19 mouse cellular contexts compared by ENCODE assay signal in the genomic region with DNA sequence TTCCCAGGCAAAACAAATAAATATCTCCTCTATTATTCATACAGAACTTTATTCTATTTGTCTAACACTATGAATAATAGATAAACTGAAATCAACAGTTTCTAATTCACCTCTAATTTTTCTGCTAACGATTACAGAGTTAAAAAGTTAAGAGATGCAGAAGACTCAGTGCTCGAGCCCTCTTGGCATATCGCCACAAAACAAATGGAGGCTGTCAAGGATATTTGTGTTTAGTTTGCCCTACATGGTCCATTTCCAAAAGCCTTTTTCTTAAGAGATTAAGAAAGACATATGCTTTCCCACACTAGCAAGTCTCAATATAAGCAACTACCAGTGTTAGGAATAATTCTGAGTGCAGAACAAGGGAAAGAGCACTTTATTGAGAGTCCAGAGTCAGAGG. TPM values are rescaled to one million over a fixed set of nuclear protein-coding genes. Genes with fewer than 3 reads are reported as not detected.
DNase-seq lines count a peak whose midpoint lies in the region; ATAC-seq and TF ChIP-seq lines count a peak whose summit lies in the region.
"Had no signal": no experiment of that assay in that cellular context is flagged by ENCODE, and none has a peak within 500 bp of the region (broad histone marks: within the 10 kb centered on the region; RNA-seq: fewer than 3 reads in every experiment).

No protein-coding gene starts in this region.

- TF ChIP-seq POLR2A in embryonic fibroblast, embryonic 13.5 days (IDR thresholded peaks at IDR 0.05; ENCODE audit: low read depth, low read length) = no peak

- no peak overlapping the region for H3K4me3 ChIP-seq in forebrain, embryonic 14.5 days (ENCODE audit: low read depth, low read length)
- H3K4me3 ChIP-seq in forebrain, embryonic 15.5 days = no peak overlapping the region
- no peak overlapping the region for H3K4me3 ChIP-seq in midbrain, embryonic 14.5 days (replicated peaks; ENCODE audit: low read depth, low read length)
- H3K4me3 ChIP-seq in midbrain, embryonic 15.5 days = no peak overlapping the region
- no peak overlapping the region for H3K4me3 ChIP-seq in embryonic fibroblast, embryonic 13.5 days (ENCODE audit: insufficient read depth, low read length)
- H3K4me3 ChIP-seq: erythroblast, embryonic 14.5 days; heart, embryonic 15.5 days; left cerebral cortex, adult 2 months; limb, embryonic 10.5 days had no signal

- H3K4me2 ChIP-seq in forebrain, embryonic 14.5 days (ENCODE audit: low read length) = no peak overlapping the region
- H3K4me2 ChIP-seq in forebrain, embryonic 15.5 days (replicated peaks) = no peak overlapping the region
- H3K4me2 ChIP-seq in midbrain, embryonic 14.5 days (ENCODE audit: low read length) = no peak overlapping the region
- no peak overlapping the region for H3K4me2 ChIP-seq in midbrain, embryonic 15.5 days
- H3K4me2 ChIP-seq: heart, embryonic 15.5 days; liver, embryonic 11.5 days had no signal

- H3K9me3 ChIP-seq in forebrain, embryonic 14.5 days (replicated peaks; ENCODE audit: control insufficient read depth, low read length) = no peaks in the 10 kb centered on the region
- H3K9me3 ChIP-seq in forebrain, embryonic 15.5 days = no peaks in the 10 kb centered on the region
- no peaks in the 10 kb centered on the region for H3K9me3 ChIP-seq in midbrain, embryonic 14.5 days (ENCODE audit: control insufficient read depth, low read length)
- no peaks in the 10 kb centered on the region for H3K9me3 ChIP-seq in midbrain, embryonic 15.5 days
- H3K9me3 ChIP-seq: heart, embryonic 15.5 days; limb, embryonic 10.5 days had no signal

- no peak for ATAC-seq in forebrain, embryonic 14.5 days
- no peak for ATAC-seq in forebrain, embryonic 15.5 days (replicated peaks)
- ATAC-seq in midbrain, embryonic 14.5 days (ENCODE audit: low FRiP score, low TSS enrichment) = no peak
- ATAC-seq in midbrain, embryonic 15.5 days (replicated peaks) = no peak
- ATAC-seq: forebrain, postnatal 0 days; intestine, embryonic 16.5 days had no signal

- peak; percentile 35 for DNase-seq in forebrain, embryonic 14.5 days (ENCODE audit: low spot score)
- DNase-seq in kidney, postnatal 10 days = peak; percentile 56
- DNase-seq in kidney, adult 18-20 months = no peak
- peak; percentile 17 for DNase-seq in midbrain, embryonic 14.5 days
- DNase-seq: adrenal gland, adult 2 months; cerebellum, adult 11 months; forebrain, postnatal 0 days; heart, adult 11 months; thymus, postnatal 36 days had no signal

- H3K9ac ChIP-seq in forebrain, embryonic 14.5 days (ENCODE audit: low read length) = no peak overlapping the region
- H3K9ac ChIP-seq in forebrain, embryonic 15.5 days (replicated peaks) = no peak overlapping the region
- H3K9ac ChIP-seq in midbrain, embryonic 14.5 days (replicated peaks; ENCODE audit: low read length) = no peak overlapping the region
- no peak overlapping the region for H3K9ac ChIP-seq in midbrain, embryonic 15.5 days
- H3K9ac ChIP-seq: forebrain, postnatal 0 days; heart, embryonic 15.5 days had no signal

- H3K4me1 ChIP-seq in forebrain, embryonic 14.5 days (ENCODE audit: control insufficient read depth, insufficient read depth, low read length) = peaks cover 15% of the 10 kb centered on the region
- peaks cover 19% of the 10 kb centered on the region for H3K4me1 ChIP-seq in forebrain, embryonic 15.5 days
- H3K4me1 ChIP-seq in midbrain, embryonic 14.5 days (ENCODE audit: control insufficient read depth, insufficient read depth, low read length) = peaks cover 30% of the 10 kb centered on the region
- H3K4me1 ChIP-seq in midbrain, embryonic 15.5 days = peaks cover 16% of the 10 kb centered on the region
- no peaks in the 10 kb centered on the region for H3K4me1 ChIP-seq in embryonic fibroblast, embryonic 13.5 days (ENCODE audit: control insufficient read depth, insufficient read depth, low read length)
- H3K4me1 ChIP-seq: limb, embryonic 10.5 days had no signal

- no peaks in the 10 kb centered on the region for H3K36me3 ChIP-seq in forebrain, embryonic 14.5 days (ENCODE audit: control insufficient read depth, insufficient read depth, low read length)
- no peaks in the 10 kb centered on the region for H3K36me3 ChIP-seq in forebrain, embryonic 15.5 days
- no peaks in the 10 kb centered on the region for H3K36me3 ChIP-seq in midbrain, embryonic 14.5 days (ENCODE audit: control insufficient read depth, insufficient read depth, low read length)
- no peaks in the 10 kb centered on the region for H3K36me3 ChIP-seq in midbrain, embryonic 15.5 days (replicated peaks)
- H3K36me3 ChIP-seq: heart, embryonic 15.5 days; limb, embryonic 10.5 days had no signal

- H3K27me3 ChIP-seq in forebrain, embryonic 14.5 days (replicated peaks; ENCODE audit: control insufficient read depth, insufficient read depth, low read length) = no peaks in the 10 kb centered on the region
- H3K27me3 ChIP-seq in forebrain, embryonic 15.5 days = no peaks in the 10 kb centered on the region
- H3K27me3 ChIP-seq in midbrain, embryonic 14.5 days (ENCODE audit: control insufficient read depth, insufficient read depth, low read length) = no peaks in the 10 kb centered on the region
- no peaks in the 10 kb centered on the region for H3K27me3 ChIP-seq in midbrain, embryonic 15.5 days (replicated peaks)
- H3K27me3 ChIP-seq: heart, embryonic 15.5 days had no signal

- TF ChIP-seq CTCF in embryonic fibroblast, embryonic 13.5 days (IDR thresholded peaks at IDR 0.05; ENCODE audit: borderline replicate concordance, insufficient read depth, low read length) = no peak

- 34% methylated on average over 3 of the region's 3 CpGs for WGBS in forebrain, embryonic 14.5 days
- 32% methylated on average over 3 of the region's 3 CpGs for WGBS in forebrain, embryonic 15.5 days
- WGBS in midbrain, embryonic 14.5 days = 41% methylated on average over 3 of the region's 3 CpGs
- WGBS in midbrain, embryonic 15.5 days = 49% methylated on average over 3 of the region's 3 CpGs

- no peak overlapping the region for H3K27ac ChIP-seq in forebrain, embryonic 14.5 days (ENCODE audit: low read depth, low read length)
- H3K27ac ChIP-seq in forebrain, embryonic 15.5 days (replicated peaks) = no peak overlapping the region
- no peak overlapping the region; the same call in 1 of the 2 replicates for H3K27ac ChIP-seq in midbrain, embryonic 14.5 days (replicated peaks; ENCODE audit: low read depth, low read length)
- H3K27ac ChIP-seq in midbrain, embryonic 15.5 days = no peak overlapping the region
- H3K27ac ChIP-seq in embryonic fibroblast, embryonic 13.5 days (ENCODE audit: insufficient read depth, low read length) = peak overlapping the region; percentile 26; the same call in 1 of the 2 replicates
- H3K27ac ChIP-seq: heart, embryonic 15.5 days; left cerebral cortex, adult 2 months; limb, embryonic 10.5 days had no signal

RNA-seq across cellular contexts. Expression of a gene that starts 32.9 kb away (rescaled TPM):
- 45.1 and 45.5 TPM in 2 replicates for polyA plus RNA-seq in forebrain, embryonic 14.5 days (2014; fragmentation: Nextera tagmentation; extraction: Ambion mirVana)
- polyA plus RNA-seq in forebrain, embryonic 15.5 days (2015; fragmentation: Nextera tagmentation; extraction: Ambion mirVana) = 54.0 and 54.8 TPM in 2 replicates
- polyA plus RNA-seq in midbrain, embryonic 14.5 days (2014; fragmentation: Nextera tagmentation; extraction: Ambion mirVana) = 41.6 and 46.3 TPM in 2 replicates
- 49.2 and 53.2 TPM in 2 replicates for polyA plus RNA-seq in midbrain, embryonic 15.5 days (2015; fragmentation: Nextera tagmentation; extraction: Ambion mirVana)
- polyA plus RNA-seq in embryonic fibroblast, embryonic 13.5 days (2011; ENCODE audit: insufficient read length, low read depth, missing spikeins) = 35.1 and 37.3 TPM in 2 replicates

RNA-seq across cellular contexts. Expression of a gene that starts 44.9 kb away (rescaled TPM):
- polyA plus RNA-seq in forebrain, embryonic 14.5 days (2014; fragmentation: Nextera tagmentation; extraction: Ambion mirVana) = 7.0 and 7.2 TPM in 2 replicates
- polyA plus RNA-seq in forebrain, embryonic 15.5 days (2015; fragmentation: Nextera tagmentation; extraction: Ambion mirVana) = 3.4 and 4.8 TPM in 2 replicates
- 49.8 and 53.0 TPM in 2 replicates for polyA plus RNA-seq in midbrain, embryonic 14.5 days (2014; fragmentation: Nextera tagmentation; extraction: Ambion mirVana)
- polyA plus RNA-seq in midbrain, embryonic 15.5 days (2015; fragmentation: Nextera tagmentation; extraction: Ambion mirVana) = 36.8 and 43.3 TPM in 2 replicates
- not detected in 2 replicates for polyA plus RNA-seq in embryonic fibroblast, embryonic 13.5 days (2011; ENCODE audit: insufficient read length, low read depth, missing spikeins)
- polyA plus RNA-seq: adrenal gland, adult 2 months; erythroblast, embryonic 14.5 days; heart, embryonic 15.5 days; lung, embryonic 16.5 days had no signal
